Mouse (Mus musculus) spleen, adult 2 months (tissue): Measurements from ENCODE around the gene Ppp1r8.

Experiments
- CTCF ChIP-seq: fragments of 200-500 bp; IDR thresholded peaks from 2 replicates; pipeline ENCODE4 v1.5.1; 2011; ENCODE audit warnings: mild to moderate bottlenecking, inconsistent platforms; ENCODE audit not compliant: insufficient read depth, insufficient read length, insufficient replicate concordance; ENCODE audit errors: extremely low read depth
- POLR2A ChIP-seq: fragments of 200-500 bp; IDR thresholded peaks from 2 replicates; pipeline ENCODE4 v1.6.1; 2011; ENCODE audit warnings: low read depth, low read length, inconsistent platforms

DNA sequence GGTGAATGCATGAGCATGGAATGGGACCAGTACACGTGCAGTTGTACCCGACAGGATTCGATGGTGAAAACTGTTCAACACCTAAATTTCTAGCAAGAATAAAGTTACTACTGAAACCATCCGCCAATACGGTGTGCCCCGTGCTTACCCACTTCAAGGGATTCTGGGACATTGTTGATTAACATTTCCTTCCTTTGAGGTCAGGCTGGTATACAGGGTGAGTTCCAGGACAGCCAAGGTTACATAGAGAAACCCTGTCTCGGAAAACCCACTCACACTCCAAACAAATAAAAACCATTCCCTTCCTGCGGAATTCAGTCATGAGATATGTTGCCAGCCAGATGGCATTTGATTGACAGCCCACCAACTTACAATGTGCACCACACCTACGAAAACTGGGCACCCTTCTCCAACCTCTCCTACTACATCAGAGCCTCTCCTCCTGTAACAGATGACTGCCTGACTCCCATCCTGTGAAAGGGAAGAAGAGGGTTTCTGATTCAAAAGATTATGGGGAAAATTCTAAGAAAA lies 41.9 kb upstream of the Ppp1r8 start:
- no peak for TF ChIP-seq CTCF
- TF ChIP-seq POLR2A = no peak
